ENCODE assay signal across 8 mouse cellular contexts in the genomic region with DNA sequence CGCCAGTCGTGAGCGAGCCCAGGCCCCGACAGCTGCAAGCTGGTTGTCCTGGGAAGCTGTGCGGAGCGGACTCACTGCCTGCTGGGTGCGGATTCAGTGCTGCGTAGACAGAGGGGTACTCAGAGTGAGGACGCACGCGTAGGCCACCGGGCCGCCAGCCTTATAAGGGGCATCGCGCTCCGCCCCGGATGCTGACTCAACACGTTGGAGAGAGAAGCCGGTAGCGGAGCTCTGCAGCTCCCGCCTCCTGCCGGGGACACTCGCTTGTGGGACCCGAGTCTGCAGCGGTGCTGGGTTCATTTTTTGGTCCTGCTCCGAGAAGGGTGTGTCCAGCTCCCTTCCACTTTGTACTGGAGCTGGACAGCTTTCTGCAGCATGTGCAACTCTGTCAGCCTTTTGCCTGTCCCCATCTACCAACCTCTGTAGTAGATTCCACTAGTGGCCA. TPM values are rescaled to one million over a fixed set of nuclear protein-coding genes. Genes with fewer than 3 reads are reported as not detected.
DNase-seq lines count a peak whose midpoint lies in the region; ATAC-seq and TF ChIP-seq lines count a peak whose summit lies in the region.

A gene (minus strand): TSS at position 198 of the 445 bp plus-strand sequence.

- TF ChIP-seq CTCF in thymus, adult 2 months (IDR thresholded peaks at IDR 0.05; ENCODE audit: borderline replicate concordance, control insufficient read depth, extremely low read depth, insufficient read depth, low read length, poor library complexity): peak; percentile 27; the same call in 1 of the 2 replicates

- H3K9me3 ChIP-seq in hindbrain, embryonic 10.5 days: no peaks in the 10 kb centered on the region
- H3K9me3 ChIP-seq in lung, embryonic 15.5 days: no peaks in the 10 kb centered on the region

- peak within 1 kb of the TSS; percentile 74 for H3K4me2 ChIP-seq in lung, embryonic 15.5 days

- peaks cover 12% of the 10 kb centered on the region for H3K36me3 ChIP-seq in hindbrain, embryonic 10.5 days
- peaks cover 6% of the 10 kb centered on the region; the same call in 1 of the 2 replicates for H3K36me3 ChIP-seq in lung, embryonic 15.5 days
- H3K36me3 ChIP-seq in thymus, adult 2 months (ENCODE audit: control insufficient read depth, insufficient read depth, low read length): no peaks in the 10 kb centered on the region

- peak; percentile 90; the same call in 1 of the 2 replicates for ATAC-seq in lung, embryonic 15.5 days (ENCODE audit: borderline replicate concordance, extremely low read depth, low FRiP score, low TSS enrichment)

- no peaks in the 10 kb centered on the region for H3K27me3 ChIP-seq in hindbrain, embryonic 10.5 days (ENCODE audit: insufficient read depth, poor library complexity, severe bottlenecking)
- H3K27me3 ChIP-seq in lung, embryonic 15.5 days: no peaks in the 10 kb centered on the region
- H3K27me3 ChIP-seq in thymus, adult 2 months (ENCODE audit: control insufficient read depth, insufficient read depth, low read length): no peaks in the 10 kb centered on the region

- H3K27ac ChIP-seq in hindbrain, embryonic 10.5 days: peak within 1 kb of the TSS; percentile 93
- H3K27ac ChIP-seq in lung, embryonic 15.5 days: peak within 1 kb of the TSS; percentile 77
- no peak within 1 kb of the TSS for H3K27ac ChIP-seq in thymus, adult 2 months (ENCODE audit: control insufficient read depth, insufficient read depth, low read length)

- TF ChIP-seq POLR2A in thymus, adult 2 months (IDR thresholded peaks at IDR 0.05; ENCODE audit: control insufficient read depth, extremely low read depth, insufficient read depth, low read length, poor library complexity): peak; percentile 77

- H3K4me3 ChIP-seq in hindbrain, embryonic 10.5 days: peak within 1 kb of the TSS; percentile 64
- H3K4me3 ChIP-seq in lung, embryonic 15.5 days: peak within 1 kb of the TSS; percentile 63
- peak within 1 kb of the TSS; percentile 61 for H3K4me3 ChIP-seq in thymus, adult 2 months (ENCODE audit: control insufficient read depth, insufficient read depth, low read length)

- under 1% methylated on average over 26 of the region's 26 CpGs for WGBS in hindbrain, embryonic 10.5 days
- under 1% methylated on average over 26 of the region's 26 CpGs for WGBS in lung, embryonic 15.5 days
- under 1% methylated on average over 26 of the region's 26 CpGs for WGBS in thymus, adult 2 months

- peak within 1 kb of the TSS; percentile 59 for H3K9ac ChIP-seq in lung, embryonic 15.5 days

- peaks cover 23% of the 10 kb centered on the region for H3K4me1 ChIP-seq in hindbrain, embryonic 10.5 days (replicated peaks)
- H3K4me1 ChIP-seq in lung, embryonic 15.5 days: peaks cover 4% of the 10 kb centered on the region; the same call in 1 of the 2 replicates
- H3K4me1 ChIP-seq in thymus, adult 2 months (replicated peaks; ENCODE audit: control insufficient read depth, insufficient read depth, low read length): peaks cover 16% of the 10 kb centered on the region

- DNase-seq in MN1 (ENCODE audit: low spot score): peak; percentile 81
- DNase-seq in cerebellum, adult 9-11 months: peak; percentile 85
- peak; percentile 72 to 92 for DNase-seq in frontal cortex, adult 2 months (ENCODE audit: extremely low spot score in 1 of 2, low spot score in 1 of 2)
- peak; percentile 83 for DNase-seq in hindbrain, embryonic 10.5 days (ENCODE audit: low spot score)
- peak; percentile 73 for DNase-seq in layer of hippocampus, adult 9-10 months (ENCODE audit: low spot score)
- peak; percentile 85 for DNase-seq in ovary, adult 18-20 months (ENCODE audit: low spot score)
- peak; percentile 88 for DNase-seq in thymus, adult 2 months

RNA-seq across cellular contexts. Expression of the gene that starts here (rescaled TPM):
- 454 and 506 TPM in 2 replicates for polyA plus RNA-seq in frontal cortex, adult 2 months (2012; rRNA removed)
- polyA plus RNA-seq in hindbrain, embryonic 10.5 days (2016; fragmentation: Nextera tagmentation; extraction: Ambion mirVana): 442 and 460 TPM in 2 replicates
- 470 and 486 TPM in 2 replicates for polyA plus RNA-seq in lung, embryonic 15.5 days (2015; fragmentation: Nextera tagmentation; extraction: Ambion mirVana)
- polyA plus RNA-seq in thymus, adult 2 months (2012; rRNA removed): 317 and 318 TPM in 2 replicates
